Mouse (Mus musculus) cerebellum, postnatal 36 days (tissue): ENCODE measurements at regions not wholly inside any gene's neighbourhood (a gene's known extent, or its start where the extent isn't known, plus 50 kb on each side); places are given as distances from the start of the nearest gene placed in this dataset.

ENCODE experiments used
- DNase-seq, 2 experiments: peaks; one replicate each; pipeline ENCODE4 v3.0.0; 2021 to 2022; ENCODE audit warnings: mixed read lengths in 2 of 2

- DNase-seq = peak; percentile 35 to 61
These were observed 408.1 kb upstream of the Frg1 start for GRCm38 (mm10) chr8:41824928-41825327.

GRCm38 (mm10) chr8:41823041-41823440, 406.2 kb upstream of the Frg1 start:
- DNase-seq = no peak

- DNase-seq = no peak
These were observed 404.8 kb upstream of the Frg1 start for GRCm38 (mm10) chr8:41821676-41822075.

- no peak for DNase-seq
These were observed 403.9 kb upstream of the Frg1 start for GRCm38 (mm10) chr8:41820605-41821395.

- DNase-seq = no peak
These were observed 401.7 kb upstream of the Frg1 start for GRCm38 (mm10) chr8:41818577-41818976.

- DNase-seq = no peak
These were observed 401.2 kb upstream of the Frg1 start for GRCm38 (mm10) chr8:41818079-41818478.

GRCm38 (mm10) chr8:41815272-41815671, 398.4 kb upstream of the Frg1 start:
- DNase-seq = no peak

- DNase-seq = no peak
These were observed 378.8 kb upstream of the Frg1 start for GRCm38 (mm10) chr8:41795625-41796024.

GRCm38 (mm10) chr8:41786952-41787861, 370.3 kb upstream of the Frg1 start:
- no peak for DNase-seq

- DNase-seq = no peak
These were observed 369.1 kb upstream of the Frg1 start for GRCm38 (mm10) chr8:41785977-41786376.

GRCm38 (mm10) chr8:41782837-41783236, 366.0 kb upstream of the Frg1 start:
- no peak for DNase-seq

- no peak for DNase-seq
These were observed 362.6 kb upstream of the Frg1 start for GRCm38 (mm10) chr8:41779459-41779858.

GRCm38 (mm10) chr8:41771729-41772128, 354.9 kb upstream of the Frg1 start:
- DNase-seq = no peak

- DNase-seq = no peak
These were observed 336.6 kb upstream of the Frg1 start for GRCm38 (mm10) chr8:41753481-41753880.

- no peak for DNase-seq
These were observed 335.8 kb upstream of the Frg1 start for GRCm38 (mm10) chr8:41752641-41753040.

GRCm38 (mm10) chr8:41747024-41747423, 330.1 kb upstream of the Frg1 start:
- DNase-seq = no peak

- no peak for DNase-seq
These were observed 326.2 kb upstream of the Frg1 start for GRCm38 (mm10) chr8:41742796-41743670.

- no peak for DNase-seq
These were observed 300.1 kb upstream of the Frg1 start for GRCm38 (mm10) chr8:41717002-41717401.

GRCm38 (mm10) chr8:41713634-41714330, 296.9 kb upstream of the Frg1 start:
- peak; percentile 3 to 34 for DNase-seq

GRCm38 (mm10) chr8:41703927-41704924, 287.4 kb upstream of the Frg1 start:
- DNase-seq = no peak
